Mouse (Mus musculus) 3134 (cell line): ENCODE measurements around the gene Hrk.

Source experiments
- DNase-seq: peaks from one replicate; pipeline ENCODE4 v3.0.0-alpha.2; 2011; ENCODE audit warnings: low spot score; ENCODE audit not compliant: insufficient read length; ENCODE audit errors: extremely low read depth

The Hrk gene

GRCm38 (mm10) chr5:118214418-118215154 lies 50.1 kb downstream of the Hrk start:
- peak; percentile 86 for DNase-seq

GRCm38 (mm10) chr5:118217410-118217809 lies 53.0 kb downstream of the Hrk start:
- DNase-seq: no peak

- DNase-seq: no peak
These were observed 58.8 kb downstream of the Hrk start for GRCm38 (mm10) chr5:118223142-118223757.

GRCm38 (mm10) chr5:118230071-118230611 lies 65.7 kb downstream of the Hrk start:
- DNase-seq: no peak

- DNase-seq: no peak
These were observed 72.4 kb downstream of the Hrk start for GRCm38 (mm10) chr5:118236891-118237290.
